8 mouse cellular contexts compared by ENCODE assay signal in genomic region chr14:54527227-54528006, GRCm38 (mm10). TPM values are rescaled to one million over a fixed set of nuclear protein-coding genes. Genes with fewer than 3 reads are reported as not detected.
DNase-seq lines count a peak whose midpoint lies in the region; ATAC-seq and TF ChIP-seq lines count a peak whose summit lies in the region.

No protein-coding gene starts in this region.

- no peak for TF ChIP-seq CTCF in lung, adult 2 months (IDR thresholded peaks at IDR 0.05; ENCODE audit: insufficient read depth, low read length)
- TF ChIP-seq CTCF in kidney, postnatal 0 days (IDR thresholded peaks at IDR 0.05; ENCODE audit: low read depth) = peak; percentile 3; the same call in 1 of the 2 replicates

- H3K4me2 ChIP-seq in forebrain, embryonic 14.5 days (ENCODE audit: low read length) = peak overlapping the region; percentile 66
- peak overlapping the region; percentile 68 for H3K4me2 ChIP-seq in kidney, postnatal 0 days (ENCODE audit: low read length)

- peak; percentile 82 for ATAC-seq in forebrain, embryonic 14.5 days
- ATAC-seq in kidney, postnatal 0 days (replicated peaks; ENCODE audit: low FRiP score, low read depth) = peak; percentile 76

- no peaks in the 10 kb centered on the region for H3K36me3 ChIP-seq in forebrain, embryonic 14.5 days (ENCODE audit: control insufficient read depth, insufficient read depth, low read length)
- H3K36me3 ChIP-seq in kidney, postnatal 0 days (ENCODE audit: insufficient read depth, low read length) = no peaks in the 10 kb centered on the region

- H3K9ac ChIP-seq in forebrain, embryonic 14.5 days (ENCODE audit: low read length) = peak overlapping the region; percentile 72
- peak overlapping the region; percentile 27; the same call in 1 of the 2 replicates for H3K9ac ChIP-seq in kidney, postnatal 0 days (ENCODE audit: low read depth, low read length)

- no peak overlapping the region for H3K4me3 ChIP-seq in lung, adult 2 months (replicated peaks; ENCODE audit: extremely low read depth, low read depth, low read length)
- H3K4me3 ChIP-seq in forebrain, embryonic 14.5 days (ENCODE audit: low read depth, low read length) = peak overlapping the region; percentile 34
- H3K4me3 ChIP-seq in kidney, postnatal 0 days (replicated peaks; ENCODE audit: low read depth, low read length) = peak overlapping the region; percentile 28

- no peaks in the 10 kb centered on the region for H3K9me3 ChIP-seq in forebrain, embryonic 14.5 days (replicated peaks; ENCODE audit: control insufficient read depth, low read length)
- H3K9me3 ChIP-seq in kidney, postnatal 0 days (replicated peaks; ENCODE audit: low read length) = no peaks in the 10 kb centered on the region

- 3% methylated on average over 18 of the region's 18 CpGs for WGBS in lung, adult 2 months
- 1% methylated on average over 18 of the region's 18 CpGs for WGBS in forebrain, embryonic 14.5 days
- 1% methylated on average over 18 of the region's 18 CpGs for WGBS in kidney, postnatal 0 days

- peak; percentile 16 for DNase-seq in lung, adult 2 months
- no peak for DNase-seq in lung, postnatal 25 days (ENCODE audit: low spot score)
- DNase-seq in cerebellum, adult 9-11 months = peak; percentile 74
- DNase-seq in forebrain, embryonic 14.5 days (ENCODE audit: low spot score) = peak; percentile 62
- DNase-seq in kidney, postnatal 0 days (ENCODE audit: low spot score) = peak; percentile 58
- DNase-seq in mesoderm, embryonic 11.5 days (ENCODE audit: low read depth, low spot score) = peak; percentile 37
- DNase-seq in thymus, postnatal 14 days = peak; percentile 40
- DNase-seq in spleen, postnatal 4 days (ENCODE audit: low spot score in 2 of 2) = no peak

- H3K27ac ChIP-seq in forebrain, embryonic 14.5 days (ENCODE audit: low read depth, low read length) = peak overlapping the region; percentile 75
- no peak overlapping the region for H3K27ac ChIP-seq in kidney, postnatal 0 days

- TF ChIP-seq POLR2A in lung, adult 2 months (IDR thresholded peaks at IDR 0.05; ENCODE audit: borderline replicate concordance, extremely low read depth, low read depth, low read length) = no peak

- no peaks in the 10 kb centered on the region for H3K27me3 ChIP-seq in forebrain, embryonic 14.5 days (replicated peaks; ENCODE audit: control insufficient read depth, insufficient read depth, low read length)
- H3K27me3 ChIP-seq in kidney, postnatal 0 days (ENCODE audit: insufficient read depth, low read length) = no peaks in the 10 kb centered on the region

- H3K4me1 ChIP-seq in lung, adult 2 months (ENCODE audit: control insufficient read depth, insufficient read depth, low read length) = no peaks in the 10 kb centered on the region
- peaks cover 4% of the 10 kb centered on the region; the same call in 1 of the 2 replicates for H3K4me1 ChIP-seq in forebrain, embryonic 14.5 days (ENCODE audit: control insufficient read depth, insufficient read depth, low read length)
- H3K4me1 ChIP-seq in kidney, postnatal 0 days (replicated peaks; ENCODE audit: insufficient read depth, low read length) = peaks cover 5% of the 10 kb centered on the region; the same call in 1 of the 2 replicates

RNA-seq across cellular contexts. Expression of gene Prmt5, which starts 10.1 kb away (rescaled TPM):
- polyA plus RNA-seq in lung, adult 2 months (2012; rRNA removed) = 15.1 and 20.2 TPM in 2 replicates
- 98.5 and 103 TPM in 2 replicates for polyA plus RNA-seq in forebrain, embryonic 14.5 days (2014; fragmentation: Nextera tagmentation; extraction: Ambion mirVana)
- polyA plus RNA-seq in kidney, postnatal 0 days (2015; fragmentation: Nextera tagmentation; extraction: Ambion mirVana) = 52.2 and 60.1 TPM in 2 replicates

RNA-seq across cellular contexts. Expression of gene Haus4, which starts 27.0 kb away (rescaled TPM):
- polyA plus RNA-seq in lung, adult 2 months (2012; rRNA removed) = 7.4 and 7.9 TPM in 2 replicates
- 24.9 and 27.3 TPM in 2 replicates for polyA plus RNA-seq in forebrain, embryonic 14.5 days (2014; fragmentation: Nextera tagmentation; extraction: Ambion mirVana)
- 41.6 and 46.4 TPM in 2 replicates for polyA plus RNA-seq in kidney, postnatal 0 days (2015; fragmentation: Nextera tagmentation; extraction: Ambion mirVana)

RNA-seq across cellular contexts. Expression of gene Ajuba, which starts 49.9 kb away (rescaled TPM):
- 36.4 and 49.6 TPM in 2 replicates for polyA plus RNA-seq in lung, adult 2 months (2012; rRNA removed)
- 3.4 and 4.0 TPM in 2 replicates for polyA plus RNA-seq in forebrain, embryonic 14.5 days (2014; fragmentation: Nextera tagmentation; extraction: Ambion mirVana)
- polyA plus RNA-seq in kidney, postnatal 0 days (2015; fragmentation: Nextera tagmentation; extraction: Ambion mirVana) = 34.6 and 40.9 TPM in 2 replicates

RNA-seq across cellular contexts. Expression of gene Rem2, which starts 51.5 kb away (rescaled TPM):
- 3.0 TPM in 2 replicates for polyA plus RNA-seq in lung, adult 2 months (2012; rRNA removed)
- 19.6 and 26.4 TPM in 2 replicates for polyA plus RNA-seq in forebrain, embryonic 14.5 days (2014; fragmentation: Nextera tagmentation; extraction: Ambion mirVana)
- polyA plus RNA-seq in kidney, postnatal 0 days (2015; fragmentation: Nextera tagmentation; extraction: Ambion mirVana) = 4.3 and 4.4 TPM in 2 replicates

Comparison
In these comparisons a context has a peak if more than half of its experiments do, and no peak if none do; other contexts are left out.
1. DNase-seq: peak in lung, adult 2 months (single experiment), cerebellum, adult 9-11 months (single experiment), forebrain, embryonic 14.5 days (single experiment), kidney, postnatal 0 days (single experiment), mesoderm, embryonic 11.5 days (single experiment) and thymus, postnatal 14 days (single experiment); none in lung, postnatal 25 days (single experiment) and spleen, postnatal 4 days (0 of 2).